Mouse (Mus musculus): ENCODE results near the gene Nrxn1. TPM values are rescaled to one million over a fixed set of nuclear protein-coding genes. Genes with fewer than 3 reads are reported as not detected.

Gene Nrxn1
- total RNA-seq, 1 experiment, result 2.9 TPM

DNA sequence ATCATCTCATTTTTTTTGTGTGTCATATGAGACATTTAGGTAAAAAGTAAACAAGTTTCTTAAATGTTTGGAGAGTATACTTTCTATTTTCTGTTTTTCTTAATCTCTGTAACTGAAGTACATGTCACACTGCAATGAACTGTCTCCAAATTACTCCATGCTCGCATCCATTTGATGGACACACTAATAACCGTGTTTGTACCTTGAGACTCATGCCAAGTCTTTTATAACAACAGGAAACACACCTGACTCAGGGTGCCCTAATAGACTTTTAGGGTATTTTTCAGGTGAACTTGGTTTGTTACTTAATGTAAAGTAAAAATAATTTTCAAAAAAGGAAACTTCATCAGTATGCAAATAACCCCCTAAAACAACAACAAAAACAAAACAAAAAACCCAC, 180.1 kb downstream of the Nrxn1 start:
- in situ Hi-C loops (cut with MboI; ENCODE audit: low sequenced_read_pairs in 2 of 2, unreplicated experiment in 2 of 2), result no loop called here
- H3K27ac ChIP-seq (ENCODE audit: insufficient read depth, low read depth, low read length, poor library complexity, severe bottlenecking), result no peak overlapping the region
- no peak overlapping the region for H3K9ac ChIP-seq (ENCODE audit: insufficient read depth, low read depth, low read length, poor library complexity, severe bottlenecking)
- H3K36me3 ChIP-seq (ENCODE audit: control insufficient read depth, insufficient read depth, low read length, poor library complexity, severe bottlenecking), result no peaks in the 10 kb centered on the region
- no peaks in the 10 kb centered on the region for H3K9me3 ChIP-seq (ENCODE audit: control insufficient read depth, insufficient read depth, low read depth, low read length)
- TF ChIP-seq MAFK (IDR thresholded peaks at IDR 0.05; ENCODE audit: insufficient read depth, low read depth, low read length) (no peak), HCFC1 (IDR thresholded peaks at IDR 0.05; ENCODE audit: borderline replicate concordance, insufficient read depth, low read length) (no peak), CHD2 (IDR thresholded peaks at IDR 0.05; ENCODE audit: low read depth, low read length) (no peak), ZC3H11A (IDR thresholded peaks at IDR 0.05; ENCODE audit: borderline replicate concordance, low read depth, low read length) (no peak), ZNF384 (IDR thresholded peaks at IDR 0.05; ENCODE audit: low read depth, low read length) (no peak)
- H3K4me1 ChIP-seq (ENCODE audit: control insufficient read depth in 2 of 2, insufficient read depth in 2 of 2, low read length in 2 of 2, poor library complexity in 1 of 2), result no peaks in the 10 kb centered on the region
- H3K4me3 ChIP-seq (ENCODE audit: insufficient read depth in 1 of 2, low read depth in 1 of 2, low read length in 2 of 2, poor library complexity in 1 of 2, severe bottlenecking in 1 of 2), result no peak overlapping the region
- no peak for DNase-seq (ENCODE audit: low read depth, low spot score)

DNA sequence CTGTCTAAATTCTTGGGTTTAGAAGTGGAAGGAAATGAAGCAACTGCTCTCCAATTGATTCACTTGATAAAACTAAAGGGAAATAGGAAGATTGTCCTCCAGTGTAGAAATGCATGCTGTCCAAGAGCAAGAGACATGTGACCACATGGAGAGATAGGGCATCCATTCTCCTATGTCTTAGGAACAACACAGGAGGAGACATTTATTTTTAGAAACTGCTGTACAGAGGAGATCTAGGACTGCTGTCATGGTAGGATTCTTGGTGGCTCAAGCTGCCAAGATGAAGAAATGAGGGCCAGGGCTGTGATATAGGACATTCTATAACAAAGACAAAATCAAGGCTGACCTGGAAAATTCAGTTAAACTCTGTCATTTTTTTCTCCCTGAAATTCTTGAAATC, 180.5 kb downstream of the Nrxn1 start:
- Histone ChIP-seq H3K27ac (ENCODE audit: insufficient read depth, low read depth, low read length, poor library complexity, severe bottlenecking) (no peak overlapping the region), H3K4me3 (ENCODE audit: insufficient read depth in 1 of 2, low read depth in 1 of 2, low read length in 2 of 2, poor library complexity in 1 of 2, severe bottlenecking in 1 of 2) (no peak overlapping the region), H3K9me3 (ENCODE audit: control insufficient read depth, insufficient read depth, low read depth, low read length) (no peaks in the 10 kb centered on the region), H3K4me1 (ENCODE audit: control insufficient read depth in 2 of 2, insufficient read depth in 2 of 2, low read length in 2 of 2, poor library complexity in 1 of 2) (no peaks in the 10 kb centered on the region), H3K36me3 (ENCODE audit: control insufficient read depth, insufficient read depth, low read length, poor library complexity, severe bottlenecking) (no peaks in the 10 kb centered on the region), H3K9ac (ENCODE audit: insufficient read depth, low read depth, low read length, poor library complexity, severe bottlenecking) (no peak overlapping the region)
- in situ Hi-C loops (cut with MboI; ENCODE audit: low sequenced_read_pairs in 2 of 2, unreplicated experiment in 2 of 2), result no loop called here
- TF ChIP-seq CHD2 (IDR thresholded peaks at IDR 0.05; ENCODE audit: low read depth, low read length), result no peak
- TF ChIP-seq ZNF384 (IDR thresholded peaks at IDR 0.05; ENCODE audit: low read depth, low read length), result no peak
- TF ChIP-seq HCFC1 (IDR thresholded peaks at IDR 0.05; ENCODE audit: borderline replicate concordance, insufficient read depth, low read length), result no peak
- TF ChIP-seq MAFK (IDR thresholded peaks at IDR 0.05; ENCODE audit: insufficient read depth, low read depth, low read length), result no peak
- no peak for TF ChIP-seq ZC3H11A (IDR thresholded peaks at IDR 0.05; ENCODE audit: borderline replicate concordance, low read depth, low read length)
- DNase-seq (ENCODE audit: low read depth, low spot score), result no peak

DNA sequence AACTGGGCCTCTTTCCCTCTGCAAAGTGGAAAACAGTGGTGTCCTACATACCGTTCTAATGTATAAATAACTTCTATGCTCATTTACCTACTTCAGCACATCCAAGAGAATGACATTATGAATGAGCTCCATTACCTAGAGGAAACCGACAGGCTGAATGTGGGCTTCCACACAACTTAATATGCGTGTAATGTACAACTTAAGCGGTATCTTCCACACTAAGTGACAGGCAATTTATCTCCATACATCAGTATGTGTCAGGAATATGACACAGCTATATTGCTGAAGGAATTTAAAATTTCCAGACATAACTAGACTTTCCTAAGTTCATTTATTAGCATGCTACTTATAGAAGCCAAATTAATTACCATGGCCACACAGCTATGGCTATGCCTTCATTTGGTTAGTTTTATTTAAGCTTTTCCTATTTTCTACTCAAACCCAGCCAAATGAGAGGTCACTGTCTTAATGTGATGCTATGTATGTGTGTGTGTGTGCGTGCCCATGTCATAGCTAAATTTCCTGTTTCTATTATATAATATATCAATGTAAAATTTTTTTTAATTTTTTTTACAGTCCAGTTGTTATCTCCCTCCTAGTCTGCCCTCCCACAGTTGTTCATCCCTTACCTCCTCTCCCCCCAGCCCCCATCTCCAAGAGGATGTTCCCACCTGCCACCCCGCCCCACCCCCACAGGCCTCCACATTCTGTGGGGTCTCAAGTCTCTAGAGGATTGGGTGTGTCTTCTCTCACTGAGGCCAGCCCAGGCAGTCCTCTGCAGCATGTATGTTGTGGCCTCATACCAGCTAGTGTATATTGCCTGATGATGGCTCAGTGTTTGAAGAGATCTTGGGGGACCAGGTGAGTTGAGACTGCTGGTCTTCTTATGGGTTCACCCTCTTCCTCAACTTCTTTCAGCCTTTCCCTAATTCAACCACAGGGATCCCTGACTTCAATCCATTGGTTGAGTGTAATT, 186.5 kb downstream of the Nrxn1 start:
- Histone ChIP-seq H3K36me3 (ENCODE audit: control insufficient read depth, insufficient read depth, low read length, poor library complexity, severe bottlenecking) (no peaks in the 10 kb centered on the region), H3K27ac (ENCODE audit: insufficient read depth, low read depth, low read length, poor library complexity, severe bottlenecking) (no peak overlapping the region), H3K9ac (ENCODE audit: insufficient read depth, low read depth, low read length, poor library complexity, severe bottlenecking) (no peak overlapping the region), H3K4me1 (ENCODE audit: control insufficient read depth in 2 of 2, insufficient read depth in 2 of 2, low read length in 2 of 2, poor library complexity in 1 of 2) (no peaks in the 10 kb centered on the region), H3K9me3 (ENCODE audit: control insufficient read depth, insufficient read depth, low read depth, low read length) (no peaks in the 10 kb centered on the region), H3K4me3 (ENCODE audit: insufficient read depth in 1 of 2, low read depth in 1 of 2, low read length in 2 of 2, poor library complexity in 1 of 2, severe bottlenecking in 1 of 2) (no peak overlapping the region)
- DNase-seq (ENCODE audit: low read depth, low spot score), result no peak
- in situ Hi-C loops (cut with MboI; ENCODE audit: low sequenced_read_pairs in 2 of 2, unreplicated experiment in 2 of 2), result no loop called here
- TF ChIP-seq ZC3H11A (IDR thresholded peaks at IDR 0.05; ENCODE audit: borderline replicate concordance, low read depth, low read length) (no peak), HCFC1 (IDR thresholded peaks at IDR 0.05; ENCODE audit: borderline replicate concordance, insufficient read depth, low read length) (no peak), MAFK (IDR thresholded peaks at IDR 0.05; ENCODE audit: insufficient read depth, low read depth, low read length) (no peak), CHD2 (IDR thresholded peaks at IDR 0.05; ENCODE audit: low read depth, low read length) (no peak), ZNF384 (IDR thresholded peaks at IDR 0.05; ENCODE audit: low read depth, low read length) (no peak)

- Histone ChIP-seq H3K4me3 (ENCODE audit: insufficient read depth in 1 of 2, low read depth in 1 of 2, low read length in 2 of 2, poor library complexity in 1 of 2, severe bottlenecking in 1 of 2) (no peak overlapping the region), H3K4me1 (ENCODE audit: control insufficient read depth in 2 of 2, insufficient read depth in 2 of 2, low read length in 2 of 2, poor library complexity in 1 of 2) (no peaks in the 10 kb centered on the region), H3K9ac (ENCODE audit: insufficient read depth, low read depth, low read length, poor library complexity, severe bottlenecking) (no peak overlapping the region), H3K36me3 (ENCODE audit: control insufficient read depth, insufficient read depth, low read length, poor library complexity, severe bottlenecking) (no peaks in the 10 kb centered on the region), H3K9me3 (ENCODE audit: control insufficient read depth, insufficient read depth, low read depth, low read length) (no peaks in the 10 kb centered on the region), H3K27ac (ENCODE audit: insufficient read depth, low read depth, low read length, poor library complexity, severe bottlenecking) (no peak overlapping the region)
- TF ChIP-seq ZNF384 (IDR thresholded peaks at IDR 0.05; ENCODE audit: low read depth, low read length), result no peak
- TF ChIP-seq HCFC1 (IDR thresholded peaks at IDR 0.05; ENCODE audit: borderline replicate concordance, insufficient read depth, low read length), result no peak
- no peak for TF ChIP-seq ZC3H11A (IDR thresholded peaks at IDR 0.05; ENCODE audit: borderline replicate concordance, low read depth, low read length)
- TF ChIP-seq MAFK (IDR thresholded peaks at IDR 0.05; ENCODE audit: insufficient read depth, low read depth, low read length), result no peak
- no peak for TF ChIP-seq CHD2 (IDR thresholded peaks at IDR 0.05; ENCODE audit: low read depth, low read length)
- DNase-seq (ENCODE audit: low read depth, low spot score), result no peak
- in situ Hi-C loops (cut with MboI; ENCODE audit: low sequenced_read_pairs in 2 of 2, unreplicated experiment in 2 of 2), result no loop called here
Measured at GRCm38 (mm10) chr17:90905143-90905542, 187.7 kb downstream of the Nrxn1 start.

Measured in ES-E14 (cell line).